Mouse (Mus musculus): ENCODE results near the gene Kcnk13. TPM values are rescaled to one million over a fixed set of nuclear protein-coding genes. Genes with fewer than 3 reads are reported as not detected.

The Kcnk13 gene
- polyA plus RNA-seq, 1 experiment = 9.2 TPM

DNA sequence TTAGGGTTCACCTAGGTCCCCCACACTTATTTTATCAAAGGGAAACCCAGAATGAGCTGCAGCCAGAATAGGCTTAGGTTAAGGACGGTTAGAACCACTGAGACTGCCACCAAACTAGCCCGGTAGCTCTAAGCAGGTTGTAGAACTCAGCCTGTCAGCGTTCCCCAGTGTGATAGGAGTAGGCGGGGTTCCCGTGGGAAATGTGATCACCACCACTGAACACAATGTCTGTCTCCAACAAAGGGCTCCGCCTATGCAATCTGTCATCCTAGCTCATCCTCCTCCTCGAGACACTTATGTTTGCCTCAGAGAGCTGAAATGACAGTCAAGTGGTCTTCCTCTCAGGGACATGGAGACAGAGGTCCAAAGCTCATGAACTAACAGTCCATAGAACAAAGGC is 86.3 kb downstream of the Kcnk13 start:
- WGBS = 56% methylated on average over 7 of the region's 7 CpGs
- no peak overlapping the region for H3K4me3 ChIP-seq (replicated peaks; ENCODE audit: insufficient read depth, low read depth, low read length)
- no peaks in the 10 kb centered on the region for H3K27me3 ChIP-seq (ENCODE audit: control insufficient read depth, insufficient read depth, low read length)
- no peak overlapping the region for H3K27ac ChIP-seq (ENCODE audit: insufficient read depth, low read length)
- TF ChIP-seq POLR2A (IDR thresholded peaks at IDR 0.05; ENCODE audit: borderline replicate concordance, insufficient read depth, low read length) = no peak
- no peak for TF ChIP-seq CTCF (IDR thresholded peaks at IDR 0.05; ENCODE audit: borderline replicate concordance, insufficient read depth, low read depth, low read length)
- no peak for DNase-seq
- no peaks in the 10 kb centered on the region for H3K4me1 ChIP-seq (ENCODE audit: control insufficient read depth, insufficient read depth, low read length)

DNA sequence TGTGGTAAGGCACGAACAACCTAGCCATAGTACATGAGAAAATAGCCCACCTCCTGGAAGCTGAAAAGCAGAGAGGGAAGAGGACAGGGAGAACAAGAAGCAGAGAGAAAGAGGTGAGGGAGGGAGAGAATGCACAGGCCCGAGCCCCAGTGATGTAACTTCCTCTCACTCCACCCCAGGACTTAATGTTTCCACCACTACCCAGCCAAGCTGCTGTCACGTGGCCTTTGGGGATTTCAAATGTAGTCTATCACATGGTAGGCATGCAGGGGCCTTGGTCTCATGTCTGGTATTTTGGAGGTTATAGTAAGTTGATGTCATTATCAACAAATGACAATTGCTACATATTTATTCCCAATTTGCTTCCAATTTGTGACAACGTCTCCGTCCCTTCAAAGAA is 89.3 kb downstream of the Kcnk13 start:
- TF ChIP-seq CTCF (IDR thresholded peaks at IDR 0.05; ENCODE audit: borderline replicate concordance, insufficient read depth, low read depth, low read length) (no peak), POLR2A (IDR thresholded peaks at IDR 0.05; ENCODE audit: borderline replicate concordance, insufficient read depth, low read length) (no peak)
- 88% methylated on average over 5 of the region's 5 CpGs for WGBS
- no peaks in the 10 kb centered on the region for H3K27me3 ChIP-seq (ENCODE audit: control insufficient read depth, insufficient read depth, low read length)
- no peak for DNase-seq
- H3K4me1 ChIP-seq (ENCODE audit: control insufficient read depth, insufficient read depth, low read length) = no peaks in the 10 kb centered on the region
- H3K4me3 ChIP-seq (replicated peaks; ENCODE audit: insufficient read depth, low read depth, low read length) = no peak overlapping the region
- no peak overlapping the region for H3K27ac ChIP-seq (ENCODE audit: insufficient read depth, low read length)

DNA sequence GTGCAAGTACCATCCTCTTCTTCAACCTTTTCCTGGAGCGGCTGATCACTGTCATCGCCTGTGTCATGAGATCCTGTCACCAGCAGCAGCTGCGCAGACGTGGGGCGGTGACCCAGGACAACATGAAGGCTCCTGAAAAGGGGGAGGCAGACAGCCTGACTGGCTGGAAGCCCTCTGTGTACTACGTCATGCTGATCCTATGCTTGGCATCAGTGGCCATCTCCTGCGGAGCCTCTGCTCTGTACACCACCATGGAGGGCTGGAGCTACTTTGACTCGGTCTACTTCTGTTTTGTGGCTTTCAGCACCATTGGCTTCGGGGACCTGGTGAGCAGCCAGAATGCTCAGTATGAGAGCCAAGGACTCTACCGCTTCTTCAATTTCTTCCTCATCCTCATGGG is 96.8 kb downstream of the Kcnk13 start:
- 25% methylated on average over 10 of the region's 10 CpGs for WGBS
- Histone ChIP-seq H3K27ac (ENCODE audit: insufficient read depth, low read length) (no peak overlapping the region), H3K27me3 (ENCODE audit: control insufficient read depth, insufficient read depth, low read length) (no peaks in the 10 kb centered on the region), H3K4me1 (ENCODE audit: control insufficient read depth, insufficient read depth, low read length) (peaks cover 3% of the 10 kb centered on the region), H3K4me3 (replicated peaks; ENCODE audit: insufficient read depth, low read depth, low read length) (no peak overlapping the region)
- DNase-seq = no peak
- TF ChIP-seq POLR2A (IDR thresholded peaks at IDR 0.05; ENCODE audit: borderline replicate concordance, insufficient read depth, low read length) (no peak), CTCF (IDR thresholded peaks at IDR 0.05; ENCODE audit: borderline replicate concordance, insufficient read depth, low read depth, low read length) (no peak)

DNA sequence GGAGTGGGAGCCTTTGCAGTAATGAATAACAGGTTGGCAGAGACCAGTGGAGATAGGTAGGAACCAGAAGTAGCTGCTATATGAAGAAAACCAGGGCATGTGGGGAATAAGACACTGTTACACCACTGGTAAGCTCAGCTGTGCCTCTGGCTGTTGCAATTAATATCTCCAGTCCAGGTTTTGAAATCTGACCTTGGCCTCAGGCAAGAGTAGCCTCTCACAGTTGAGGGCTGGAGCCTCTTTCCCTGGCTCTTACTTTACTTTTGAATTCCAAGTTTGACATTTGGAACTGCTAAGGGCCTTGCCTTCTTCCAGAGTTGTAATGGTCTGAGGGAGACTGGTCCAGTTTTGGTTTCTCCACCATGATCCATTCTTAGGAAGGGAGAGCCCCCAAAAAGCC is 97.5 kb downstream of the Kcnk13 start:
- Histone ChIP-seq H3K27me3 (ENCODE audit: control insufficient read depth, insufficient read depth, low read length) (no peaks in the 10 kb centered on the region), H3K4me1 (ENCODE audit: control insufficient read depth, insufficient read depth, low read length) (peaks cover 3% of the 10 kb centered on the region), H3K27ac (ENCODE audit: insufficient read depth, low read length) (no peak overlapping the region), H3K4me3 (replicated peaks; ENCODE audit: insufficient read depth, low read depth, low read length) (no peak overlapping the region)
- no peak for DNase-seq
- TF ChIP-seq CTCF (IDR thresholded peaks at IDR 0.05; ENCODE audit: borderline replicate concordance, insufficient read depth, low read depth, low read length) (no peak), POLR2A (IDR thresholded peaks at IDR 0.05; ENCODE audit: borderline replicate concordance, insufficient read depth, low read length) (no peak)

DNA sequence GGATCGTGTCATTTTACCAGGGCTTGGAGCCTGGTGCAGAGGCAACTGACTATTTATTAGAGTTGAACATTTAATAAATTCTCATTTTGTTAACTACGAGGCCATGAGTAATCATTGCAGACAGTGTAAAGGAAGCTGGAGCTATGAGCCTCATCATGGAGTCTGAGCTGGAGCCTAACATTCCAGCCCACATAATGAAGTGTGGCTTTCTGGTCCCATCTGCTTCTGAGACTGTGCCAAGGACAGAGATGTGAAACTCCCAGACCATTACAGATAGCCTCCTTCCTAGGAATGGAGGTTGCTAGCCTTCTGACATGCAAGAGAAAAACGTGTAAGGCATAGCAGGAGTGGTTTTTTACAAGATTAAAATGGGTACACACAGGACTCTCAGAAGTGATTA is 98.3 kb downstream of the Kcnk13 start:
- TF ChIP-seq CTCF (IDR thresholded peaks at IDR 0.05; ENCODE audit: borderline replicate concordance, insufficient read depth, low read depth, low read length) (no peak), POLR2A (IDR thresholded peaks at IDR 0.05; ENCODE audit: borderline replicate concordance, insufficient read depth, low read length) (no peak)
- Histone ChIP-seq H3K27me3 (ENCODE audit: control insufficient read depth, insufficient read depth, low read length) (no peaks in the 10 kb centered on the region), H3K4me3 (replicated peaks; ENCODE audit: insufficient read depth, low read depth, low read length) (no peak overlapping the region), H3K4me1 (ENCODE audit: control insufficient read depth, insufficient read depth, low read length) (peaks cover 3% of the 10 kb centered on the region), H3K27ac (ENCODE audit: insufficient read depth, low read length) (no peak overlapping the region)
- 75% methylated on average over 3 of the region's 3 CpGs for WGBS
- DNase-seq = no peak

DNA sequence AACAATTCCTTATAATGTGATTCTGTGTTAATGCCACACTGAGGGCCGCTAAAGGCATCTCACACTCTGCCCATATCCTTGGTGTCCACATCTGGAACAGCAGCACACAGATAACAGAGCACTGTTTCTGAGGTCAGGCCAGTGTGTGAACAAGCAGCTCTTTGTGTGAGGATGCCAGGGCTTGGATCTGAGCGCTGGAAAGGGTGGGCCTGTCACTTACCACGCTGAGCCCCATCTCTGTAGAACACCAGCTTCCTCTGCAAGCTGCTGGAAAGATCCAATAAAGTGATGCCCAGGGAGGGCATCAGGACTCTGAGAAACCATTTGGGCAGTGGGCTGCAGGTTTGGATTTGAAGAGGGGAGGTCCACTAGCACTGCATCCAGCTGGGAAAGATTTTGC is 100.8 kb downstream of the Kcnk13 start:
- peak in 1 of 2 experiments; percentile 23 for DNase-seq
- peak overlapping the region; percentile 78; the same call in 1 of the 2 replicates for H3K27ac ChIP-seq (ENCODE audit: insufficient read depth, low read length)
- no peak overlapping the region for H3K4me3 ChIP-seq (replicated peaks; ENCODE audit: insufficient read depth, low read depth, low read length)
- H3K27me3 ChIP-seq (ENCODE audit: control insufficient read depth, insufficient read depth, low read length) = no peaks in the 10 kb centered on the region
- peaks cover 3% of the 10 kb centered on the region for H3K4me1 ChIP-seq (ENCODE audit: control insufficient read depth, insufficient read depth, low read length)
- TF ChIP-seq CTCF (IDR thresholded peaks at IDR 0.05; ENCODE audit: borderline replicate concordance, insufficient read depth, low read depth, low read length) (no peak), POLR2A (IDR thresholded peaks at IDR 0.05; ENCODE audit: borderline replicate concordance, insufficient read depth, low read length) (no peak)
- WGBS = 60% methylated on average over 3 of the region's 3 CpGs

DNA sequence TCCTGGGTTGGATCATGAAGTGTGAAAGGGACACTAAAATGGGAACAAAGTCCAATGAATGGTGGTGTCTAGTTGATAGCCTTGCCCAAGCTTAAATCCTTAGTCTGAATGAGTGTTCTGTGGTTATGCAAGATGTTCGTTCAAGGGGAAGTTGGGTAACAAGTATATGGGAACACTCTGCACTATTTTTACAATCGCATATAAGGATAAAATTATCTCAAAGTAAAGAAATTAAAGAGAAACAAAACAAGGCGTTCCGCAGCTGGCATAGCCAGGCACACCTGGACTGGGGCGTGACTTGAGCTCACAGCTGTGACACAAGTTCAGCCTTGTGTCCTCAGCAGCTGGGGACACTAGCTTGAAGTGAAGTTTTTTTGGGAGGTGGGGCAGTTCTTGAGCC is 103.2 kb downstream of the Kcnk13 start:
- Histone ChIP-seq H3K4me1 (ENCODE audit: control insufficient read depth, insufficient read depth, low read length) (no peaks in the 10 kb centered on the region), H3K4me3 (replicated peaks; ENCODE audit: insufficient read depth, low read depth, low read length) (no peak overlapping the region), H3K27ac (ENCODE audit: insufficient read depth, low read length) (no peak overlapping the region), H3K27me3 (ENCODE audit: control insufficient read depth, insufficient read depth, low read length) (no peaks in the 10 kb centered on the region)
- TF ChIP-seq CTCF (IDR thresholded peaks at IDR 0.05; ENCODE audit: borderline replicate concordance, insufficient read depth, low read depth, low read length) = no peak
- no peak for TF ChIP-seq POLR2A (IDR thresholded peaks at IDR 0.05; ENCODE audit: borderline replicate concordance, insufficient read depth, low read length)
- WGBS = 91% methylated on average over 5 of the region's 5 CpGs
- no peak for DNase-seq

DNA sequence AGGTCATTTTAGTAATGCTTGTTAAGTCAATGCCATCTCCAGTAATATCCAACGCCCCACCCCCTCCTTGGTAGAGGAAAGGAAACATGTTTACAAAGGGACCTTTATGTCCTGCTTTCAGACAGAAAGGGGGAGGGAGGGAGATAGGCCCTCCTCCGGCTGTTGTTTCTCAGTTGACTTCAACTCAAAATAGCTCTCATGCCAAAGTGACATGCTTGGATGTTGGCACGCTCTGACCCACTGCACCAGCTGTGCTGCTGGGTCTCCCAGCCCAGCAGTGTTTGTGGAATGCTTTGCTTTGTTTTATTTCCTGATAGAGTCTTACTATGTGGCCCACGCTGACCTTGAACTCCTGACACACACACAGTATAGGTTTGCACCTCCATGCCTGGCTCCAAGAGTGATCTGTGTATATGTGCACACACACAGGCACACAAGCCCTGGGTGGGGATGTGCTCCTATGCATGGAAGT is 108.9 kb downstream of the Kcnk13 start:
- peak in 1 of 2 experiments; percentile 29 for DNase-seq
- Histone ChIP-seq H3K4me1 (ENCODE audit: control insufficient read depth, insufficient read depth, low read length) (no peaks in the 10 kb centered on the region), H3K27me3 (ENCODE audit: control insufficient read depth, insufficient read depth, low read length) (no peaks in the 10 kb centered on the region), H3K27ac (ENCODE audit: insufficient read depth, low read length) (0 out of 2 replicates have a peak overlapping the region, but pooled peaks have one; percentile 39), H3K4me3 (replicated peaks; ENCODE audit: insufficient read depth, low read depth, low read length) (no peak overlapping the region)
- TF ChIP-seq CTCF (IDR thresholded peaks at IDR 0.05; ENCODE audit: borderline replicate concordance, insufficient read depth, low read depth, low read length) (no peak), POLR2A (IDR thresholded peaks at IDR 0.05; ENCODE audit: borderline replicate concordance, insufficient read depth, low read length) (no peak)
- WGBS = 62% methylated on average over 4 of the region's 4 CpGs
